Mouse (Mus musculus): Measurements from ENCODE around the gene Gm13040.
"Not testable (repeated sequence)": the region's sequence is repeated elsewhere in the genome, so short reads cannot be mapped to it uniquely, and the experiment has no call there.

The Gm13040 gene

DNA sequence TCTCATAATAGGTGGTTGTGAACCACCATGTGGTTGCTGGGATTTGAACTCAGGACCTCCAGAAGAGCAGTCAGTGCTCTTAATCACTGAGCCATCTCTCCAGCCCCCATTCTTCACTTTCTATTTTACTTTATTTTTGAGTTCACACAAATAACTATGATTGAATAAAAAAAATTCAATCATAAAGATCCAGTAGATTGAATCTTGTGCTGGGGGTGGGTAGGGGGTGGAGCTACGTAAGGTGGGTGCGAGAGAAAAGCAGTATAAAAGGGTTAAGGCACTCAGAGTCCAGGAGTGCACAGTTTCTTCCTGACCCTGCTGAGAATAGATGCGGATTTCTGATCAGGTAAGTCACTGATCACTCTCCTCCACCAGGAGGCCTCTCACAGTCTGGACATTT, at the start of gene Gm13040:
Gene Gm13040, plus strand, starts transcription at position 301 of the 400 bp plus-strand sequence.
- H3K27me3 ChIP-seq (ENCODE audit: control insufficient read depth, insufficient read depth, low read length, poor library complexity, severe bottlenecking); DNase-seq (ENCODE audit: low read depth, low spot score); H3K36me3 ChIP-seq (ENCODE audit: control insufficient read depth, insufficient read depth, low read length, poor library complexity, severe bottlenecking): not testable (repeated sequence)

DNA sequence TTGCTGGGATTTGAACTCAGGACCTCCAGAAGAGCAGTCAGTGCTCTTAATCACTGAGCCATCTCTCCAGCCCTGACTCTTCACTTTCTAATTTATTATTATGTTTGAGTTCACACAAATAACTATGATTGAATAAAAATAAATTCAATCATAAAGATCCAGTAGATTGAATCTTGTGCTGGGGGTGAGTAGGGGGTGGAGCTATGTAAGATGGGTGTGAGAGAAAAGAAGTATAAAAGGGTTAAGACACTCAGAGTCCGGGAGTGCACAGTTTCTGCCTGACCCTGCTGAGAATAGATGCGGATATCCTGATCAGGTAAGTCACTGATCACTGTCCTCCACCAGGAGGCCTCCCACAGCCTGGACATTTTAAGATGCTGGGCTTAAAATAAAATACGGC, 24.7 kb upstream of the Gm13040 start, which contains the start of gene Gm13043:
Gene Gm13043, plus strand, starts transcription at position 301 of the 400 bp plus-strand sequence.
- H3K27me3 ChIP-seq (ENCODE audit: control insufficient read depth, insufficient read depth, low read length, poor library complexity, severe bottlenecking) = no peaks in the 10 kb centered on the region
- H3K36me3 ChIP-seq (ENCODE audit: control insufficient read depth, insufficient read depth, low read length, poor library complexity, severe bottlenecking) = no peaks in the 10 kb centered on the region
- DNase-seq (ENCODE audit: low read depth, low spot score) = no peak

DNA sequence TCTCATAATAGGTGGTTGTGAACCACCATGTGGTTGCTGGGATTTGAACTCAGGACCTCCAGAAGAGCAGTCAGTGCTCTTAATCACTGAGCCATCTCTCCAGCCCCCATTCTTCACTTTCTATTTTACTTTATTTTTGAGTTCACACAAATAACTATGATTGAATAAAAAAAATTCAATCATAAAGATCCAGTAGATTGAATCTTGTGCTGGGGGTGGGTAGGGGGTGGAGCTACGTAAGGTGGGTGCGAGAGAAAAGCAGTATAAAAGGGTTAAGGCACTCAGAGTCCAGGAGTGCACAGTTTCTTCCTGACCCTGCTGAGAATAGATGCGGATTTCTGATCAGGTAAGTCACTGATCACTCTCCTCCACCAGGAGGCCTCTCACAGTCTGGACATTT, 15.6 kb downstream of the Gm13040 start, which contains the start of the genes BC080695 and Gm13057:
Gene BC080695, plus strand, starts transcription at position 301 of the 400 bp plus-strand sequence.
Gene Gm13057, plus strand, starts transcription at position 310 of the 400 bp plus-strand sequence.
- not testable (repeated sequence) for H3K27me3 ChIP-seq (ENCODE audit: control insufficient read depth, insufficient read depth, low read length, poor library complexity, severe bottlenecking); DNase-seq (ENCODE audit: low read depth, low spot score); H3K36me3 ChIP-seq (ENCODE audit: control insufficient read depth, insufficient read depth, low read length, poor library complexity, severe bottlenecking)

All from splenic B cell, adult 2 months (primary cell).